Comparison of ENCODE assay signal across 1 mouse cellular context in genomic region chr17:25961566-25961965, GRCm38 (mm10).
TF ChIP-seq lines count a peak whose summit lies in the region.

No protein-coding gene starts in this region.

TF ChIP-seq in MEL, 35 proteins besides CTCF, POLR2A, EP300 and RAD21:
- TF ChIP-seq GATA1 (IDR thresholded peaks at IDR 0.05; ENCODE audit: low read depth, low read length): peak; percentile 94
- TF ChIP-seq SIN3A (IDR thresholded peaks at IDR 0.05; ENCODE audit: low read length): no peak; the same call in 1 of the 2 replicates
- peak; percentile 98 for TF ChIP-seq TAL1 (IDR thresholded peaks at IDR 0.05; ENCODE audit: low read length)
- TF ChIP-seq TBP (IDR thresholded peaks at IDR 0.05; ENCODE audit: low read depth, low read length): peak; percentile 38; the same call in 1 of the 2 replicates
- TF ChIP-seq MYC (IDR thresholded peaks at IDR 0.05; ENCODE audit: low read depth, low read length): no peak
- TF ChIP-seq MEF2A (IDR thresholded peaks at IDR 0.05; ENCODE audit: extremely low read depth, insufficient replicate concordance, low read depth, low read length, poor library complexity, severe bottlenecking): no peak
- TF ChIP-seq TCF12 (IDR thresholded peaks at IDR 0.05; ENCODE audit: low read depth, low read length): peak; percentile 96
- TF ChIP-seq RCOR1 (IDR thresholded peaks at IDR 0.05; ENCODE audit: low read depth, low read length): peak; percentile 77; the same call in 1 of the 2 replicates
- no peak for TF ChIP-seq UBTF (IDR thresholded peaks at IDR 0.05; ENCODE audit: borderline replicate concordance, insufficient read depth, low read depth, low read length)
- TF ChIP-seq ETS1 (IDR thresholded peaks at IDR 0.05; ENCODE audit: low read depth, low read length): peak; percentile 82
